Mouse (Mus musculus): ENCODE measurements at regions not wholly inside any gene's neighbourhood (a gene's known extent, or its start where the extent isn't known, plus 50 kb on each side); places are given as distances from the start of the nearest gene placed in this dataset.
A peak's percentile ranks its signal among the peaks of the same experiment; 100 is the strongest.

GRCm38 (mm10) chr5:128492541-128492940 lies 59.7 kb upstream of the Tmem132d start:
- H3K4me3 ChIP-seq (ENCODE audit: low read depth, low read length) = no peak overlapping the region
- DNase-seq (ENCODE audit: low spot score) (no peak), ATAC-seq (replicated peaks; ENCODE audit: low FRiP score, low TSS enrichment, low read depth) (no peak)
- H3K9ac ChIP-seq (ENCODE audit: low read length) = no peak overlapping the region
- H3K27me3 ChIP-seq (replicated peaks; ENCODE audit: control insufficient read depth, insufficient read depth, low read length) = no peaks in the 10 kb centered on the region
- no peaks in the 10 kb centered on the region for H3K9me3 ChIP-seq (ENCODE audit: control insufficient read depth, low read length)
- H3K4me1 ChIP-seq (replicated peaks; ENCODE audit: control insufficient read depth, insufficient read depth, low read length) = no peaks in the 10 kb centered on the region
- no peaks in the 10 kb centered on the region for H3K36me3 ChIP-seq (ENCODE audit: control insufficient read depth, insufficient read depth, low read length)
- 80% methylated on average over 5 of the region's 5 CpGs for WGBS
- H3K27ac ChIP-seq (ENCODE audit: low read depth) = no peak overlapping the region
- no peak overlapping the region for H3K4me2 ChIP-seq (ENCODE audit: low read length)

- H3K4me3 ChIP-seq (ENCODE audit: low read depth, low read length) = no peak overlapping the region
- ATAC-seq (replicated peaks; ENCODE audit: low FRiP score, low TSS enrichment, low read depth) = no peak
- no peak overlapping the region for H3K4me2 ChIP-seq (ENCODE audit: low read length)
- no peak overlapping the region for H3K27ac ChIP-seq (ENCODE audit: low read depth)
- no peaks in the 10 kb centered on the region for H3K36me3 ChIP-seq (ENCODE audit: control insufficient read depth, insufficient read depth, low read length)
- H3K9ac ChIP-seq (ENCODE audit: low read length) = no peak overlapping the region
- no peaks in the 10 kb centered on the region for H3K9me3 ChIP-seq (ENCODE audit: control insufficient read depth, low read length)
- DNase-seq (ENCODE audit: low spot score) = no peak
- no peaks in the 10 kb centered on the region for H3K27me3 ChIP-seq (replicated peaks; ENCODE audit: control insufficient read depth, insufficient read depth, low read length)
- WGBS = 30% methylated on average over 9 of the region's 9 CpGs
- no peaks in the 10 kb centered on the region for H3K4me1 ChIP-seq (replicated peaks; ENCODE audit: control insufficient read depth, insufficient read depth, low read length)
Measured at GRCm38 (mm10) chr5:128491155-128491554, 58.3 kb upstream of the Tmem132d start.

- DNase-seq (ENCODE audit: low spot score) (no peak), ATAC-seq (replicated peaks; ENCODE audit: low FRiP score, low TSS enrichment, low read depth) (no peak)
- WGBS = 75% methylated on average over 4 of the region's 4 CpGs
- Histone ChIP-seq H3K4me2 (ENCODE audit: low read length) (no peak overlapping the region), H3K4me3 (ENCODE audit: low read depth, low read length) (no peak overlapping the region), H3K36me3 (ENCODE audit: control insufficient read depth, insufficient read depth, low read length) (no peaks in the 10 kb centered on the region), H3K4me1 (replicated peaks; ENCODE audit: control insufficient read depth, insufficient read depth, low read length) (no peaks in the 10 kb centered on the region), H3K9ac (ENCODE audit: low read length) (no peak overlapping the region), H3K27me3 (replicated peaks; ENCODE audit: control insufficient read depth, insufficient read depth, low read length) (peaks cover 5% of the 10 kb centered on the region; the same call in 1 of the 2 replicates), H3K9me3 (ENCODE audit: control insufficient read depth, low read length) (no peaks in the 10 kb centered on the region), H3K27ac (ENCODE audit: low read depth) (no peak overlapping the region)
Measured at GRCm38 (mm10) chr5:128488872-128489580, 56.1 kb upstream of the Tmem132d start.

GRCm38 (mm10) chr5:128487371-128487770 lies 54.5 kb upstream of the Tmem132d start:
- no peaks in the 10 kb centered on the region for H3K4me1 ChIP-seq (replicated peaks; ENCODE audit: control insufficient read depth, insufficient read depth, low read length)
- no peaks in the 10 kb centered on the region for H3K9me3 ChIP-seq (ENCODE audit: control insufficient read depth, low read length)
- ATAC-seq (replicated peaks; ENCODE audit: low FRiP score, low TSS enrichment, low read depth) = no peak
- 70% methylated on average over 3 of the region's 3 CpGs for WGBS
- no peak overlapping the region for H3K9ac ChIP-seq (ENCODE audit: low read length)
- no peak for DNase-seq (ENCODE audit: low spot score)
- H3K27me3 ChIP-seq (replicated peaks; ENCODE audit: control insufficient read depth, insufficient read depth, low read length) = peaks cover 17% of the 10 kb centered on the region
- no peak overlapping the region for H3K27ac ChIP-seq (ENCODE audit: low read depth)
- no peak overlapping the region for H3K4me2 ChIP-seq (ENCODE audit: low read length)
- no peak overlapping the region for H3K4me3 ChIP-seq (ENCODE audit: low read depth, low read length)
- no peaks in the 10 kb centered on the region for H3K36me3 ChIP-seq (ENCODE audit: control insufficient read depth, insufficient read depth, low read length)

- Histone ChIP-seq H3K9me3 (ENCODE audit: control insufficient read depth, low read length) (no peaks in the 10 kb centered on the region), H3K4me2 (ENCODE audit: low read length) (no peak overlapping the region), H3K4me3 (ENCODE audit: low read depth, low read length) (no peak overlapping the region), H3K9ac (ENCODE audit: low read length) (no peak overlapping the region), H3K4me1 (replicated peaks; ENCODE audit: control insufficient read depth, insufficient read depth, low read length) (no peaks in the 10 kb centered on the region), H3K27me3 (replicated peaks; ENCODE audit: control insufficient read depth, insufficient read depth, low read length) (peaks cover 22% of the 10 kb centered on the region), H3K27ac (ENCODE audit: low read depth) (no peak overlapping the region), H3K36me3 (ENCODE audit: control insufficient read depth, insufficient read depth, low read length) (no peaks in the 10 kb centered on the region)
- ATAC-seq (replicated peaks; ENCODE audit: low FRiP score, low TSS enrichment, low read depth) (no peak), DNase-seq (ENCODE audit: low spot score) (no peak)
- WGBS = 32% methylated on average over 6 of the region's 6 CpGs
Measured at GRCm38 (mm10) chr5:128484116-128484515, 51.2 kb upstream of the Tmem132d start.

- Histone ChIP-seq H3K4me2 (ENCODE audit: low read length) (no peak overlapping the region), H3K4me3 (ENCODE audit: low read depth, low read length) (no peak overlapping the region), H3K36me3 (ENCODE audit: control insufficient read depth, insufficient read depth, low read length) (no peaks in the 10 kb centered on the region), H3K4me1 (replicated peaks; ENCODE audit: control insufficient read depth, insufficient read depth, low read length) (no peaks in the 10 kb centered on the region), H3K9me3 (ENCODE audit: control insufficient read depth, low read length) (no peaks in the 10 kb centered on the region), H3K27ac (ENCODE audit: low read depth) (no peak overlapping the region), H3K27me3 (replicated peaks; ENCODE audit: control insufficient read depth, insufficient read depth, low read length) (peaks cover 22% of the 10 kb centered on the region), H3K9ac (ENCODE audit: low read length) (no peak overlapping the region)
- 7% methylated on average over 13 of the region's 13 CpGs for WGBS
- ATAC-seq (replicated peaks; ENCODE audit: low FRiP score, low TSS enrichment, low read depth) (no peak), DNase-seq (ENCODE audit: low spot score) (no peak)
Measured at GRCm38 (mm10) chr5:128483441-128483810, 50.5 kb upstream of the Tmem132d start.

DNA sequence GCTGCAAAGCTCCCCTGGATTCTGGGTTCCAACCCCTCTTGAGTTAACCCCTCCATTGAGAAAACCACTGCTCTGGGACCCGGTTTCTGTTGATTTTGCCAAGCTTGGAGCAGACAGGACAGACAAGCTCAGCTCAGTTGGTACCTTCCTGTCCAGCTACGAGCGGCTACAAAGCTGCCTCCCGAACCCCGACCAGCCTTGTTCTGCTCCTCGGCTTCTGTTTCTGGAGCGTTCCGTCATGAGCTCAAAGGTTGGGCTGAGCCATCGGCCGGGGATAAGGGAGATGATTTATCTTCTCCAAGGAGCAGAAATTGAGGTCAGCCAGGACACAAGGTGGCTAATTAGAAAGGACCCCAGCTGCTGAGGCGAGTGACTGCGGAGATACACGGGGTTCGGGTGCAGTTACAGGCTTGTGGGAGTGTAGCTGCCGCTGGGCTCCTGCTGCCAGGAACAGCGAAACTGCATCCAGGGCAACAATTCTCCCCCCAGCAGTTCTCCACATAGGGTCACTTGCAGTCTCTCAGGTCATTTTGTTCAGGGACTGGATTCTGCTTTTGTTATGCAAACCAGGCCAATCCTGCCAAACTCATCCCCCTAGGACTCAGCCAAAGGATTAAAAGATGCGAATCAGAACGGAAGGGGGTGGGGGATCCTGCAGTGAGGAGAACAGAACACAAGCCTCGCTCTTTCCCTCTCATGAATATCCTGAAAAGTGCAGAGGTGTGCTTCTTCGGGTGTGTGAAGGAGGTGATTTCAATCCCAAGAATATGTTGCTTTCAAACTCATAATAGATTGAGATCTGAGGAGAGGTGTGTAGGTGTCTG lies 50.0 kb upstream of the Tmem132d start:
- no peak overlapping the region for H3K9ac ChIP-seq (ENCODE audit: low read length)
- H3K4me1 ChIP-seq (replicated peaks; ENCODE audit: control insufficient read depth, insufficient read depth, low read length) = no peaks in the 10 kb centered on the region
- DNase-seq (ENCODE audit: low spot score) (peak; percentile 52), ATAC-seq (replicated peaks; ENCODE audit: low FRiP score, low TSS enrichment, low read depth) (no peak)
- H3K4me3 ChIP-seq (ENCODE audit: low read depth, low read length) = no peak overlapping the region
- 5% methylated on average over 20 of the region's 20 CpGs for WGBS
- no peak overlapping the region for H3K27ac ChIP-seq (ENCODE audit: low read depth)
- no peaks in the 10 kb centered on the region for H3K36me3 ChIP-seq (ENCODE audit: control insufficient read depth, insufficient read depth, low read length)
- H3K4me2 ChIP-seq (ENCODE audit: low read length) = peak overlapping the region; percentile 23
- H3K27me3 ChIP-seq (replicated peaks; ENCODE audit: control insufficient read depth, insufficient read depth, low read length) = peaks cover 22% of the 10 kb centered on the region
- H3K9me3 ChIP-seq (ENCODE audit: control insufficient read depth, low read length) = no peaks in the 10 kb centered on the region
